Mouse (Mus musculus): ENCODE measurements around the gene H2-M3. TPM values are rescaled to one million over a fixed set of nuclear protein-coding genes. Genes with fewer than 3 reads are reported as not detected.
"Not testable (repeated sequence)": the region's sequence is repeated elsewhere in the genome, so short reads cannot be mapped to it uniquely, and the experiment has no call there.

H2-M3 gene
- polyA plus RNA-seq (2014; fragmentation: Nextera tagmentation; extraction: Ambion mirVana), result 0.55 and 0.72 TPM in 2 replicates

- 2% methylated on average over 26 of the region's 26 CpGs for WGBS (ENCODE audit: insufficient replicate concordance)
- no peaks in the 10 kb centered on the region for H3K9me3 ChIP-seq (replicated peaks; ENCODE audit: control insufficient read depth, low read length)
- peak within 1 kb of the TSS; percentile 95 for H3K4me2 ChIP-seq
- H3K4me3 ChIP-seq (ENCODE audit: low read depth, low read length), result peak within 1 kb of the TSS; percentile 56
- H3K36me3 ChIP-seq (ENCODE audit: control insufficient read depth, insufficient read depth, low read length), result no peaks in the 10 kb centered on the region
- H3K4me1 ChIP-seq (ENCODE audit: control insufficient read depth, insufficient read depth, low read length), result no peaks in the 10 kb centered on the region
- H3K27me3 ChIP-seq (ENCODE audit: control insufficient read depth, insufficient read depth, low read length), result no peaks in the 10 kb centered on the region
- H3K27ac ChIP-seq (ENCODE audit: low read depth, low read length), result no peak within 1 kb of the TSS
- peak; percentile 95 for ATAC-seq (replicated peaks; ENCODE audit: insufficient number of reproducible peaks, low FRiP score, low TSS enrichment)
- peak within 1 kb of the TSS; percentile 49 for H3K9ac ChIP-seq (ENCODE audit: low read depth, low read length)
Observed at GRCm38 (mm10) chr17:37270058-37270701, at the start of gene H2-M3. Gene H2-M3 (plus strand): TSS chr17:37270220.

- Histone ChIP-seq H3K4me3 (ENCODE audit: low read depth, low read length) (no peak overlapping the region), H3K4me2 (no peak overlapping the region), H3K4me1 (ENCODE audit: control insufficient read depth, insufficient read depth, low read length) (no peaks in the 10 kb centered on the region), H3K36me3 (ENCODE audit: control insufficient read depth, insufficient read depth, low read length) (no peaks in the 10 kb centered on the region), H3K9me3 (replicated peaks; ENCODE audit: control insufficient read depth, low read length) (no peaks in the 10 kb centered on the region; the same call in 1 of the 2 replicates), H3K27me3 (ENCODE audit: control insufficient read depth, insufficient read depth, low read length) (no peaks in the 10 kb centered on the region), H3K9ac (ENCODE audit: low read depth, low read length) (no peak overlapping the region), H3K27ac (ENCODE audit: low read depth, low read length) (no peak overlapping the region)
- 44% methylated on average over 1 of the region's 1 CpGs for WGBS (ENCODE audit: insufficient replicate concordance)
- ATAC-seq (replicated peaks; ENCODE audit: insufficient number of reproducible peaks, low FRiP score, low TSS enrichment), result no peak
Observed at GRCm38 (mm10) chr17:37221879-37222278, 48.1 kb upstream of the H2-M3 start.

- 84% methylated on average over 2 of the region's 2 CpGs for WGBS (ENCODE audit: insufficient replicate concordance)
Observed at GRCm38 (mm10) chr17:37237230-37237629, 32.8 kb upstream of the H2-M3 start, which contains the start of gene Olfr97. Gene Olfr97 (minus strand): TSS chr17:37237330.

GRCm38 (mm10) chr17:37242198-37242597 is 27.8 kb upstream of the H2-M3 start:
- Histone ChIP-seq H3K4me1 (ENCODE audit: control insufficient read depth, insufficient read depth, low read length) (no peaks in the 10 kb centered on the region), H3K9ac (ENCODE audit: low read depth, low read length) (no peak overlapping the region), H3K4me3 (ENCODE audit: low read depth, low read length) (no peak overlapping the region), H3K27me3 (ENCODE audit: control insufficient read depth, insufficient read depth, low read length) (no peaks in the 10 kb centered on the region), H3K27ac (ENCODE audit: low read depth, low read length) (no peak overlapping the region), H3K9me3 (replicated peaks; ENCODE audit: control insufficient read depth, low read length) (0 out of 2 replicates have a peak, but pooled peaks cover 4% of the 10 kb centered on the region), H3K4me2 (no peak overlapping the region), H3K36me3 (ENCODE audit: control insufficient read depth, insufficient read depth, low read length) (no peaks in the 10 kb centered on the region)
- WGBS (ENCODE audit: insufficient replicate concordance), result 55% methylated on average over 3 of the region's 3 CpGs
- no peak for ATAC-seq (replicated peaks; ENCODE audit: insufficient number of reproducible peaks, low FRiP score, low TSS enrichment)

More at GRCm38 (mm10) chr17:37237230-37237629, 32.8 kb upstream of the H2-M3 start, which contains the start of gene Olfr97:
- not testable (repeated sequence) for H3K4me3 ChIP-seq (ENCODE audit: low read depth, low read length); H3K27ac ChIP-seq (ENCODE audit: low read depth, low read length); H3K9me3 ChIP-seq (replicated peaks; ENCODE audit: control insufficient read depth, low read length); ATAC-seq (replicated peaks; ENCODE audit: insufficient number of reproducible peaks, low FRiP score, low TSS enrichment); H3K9ac ChIP-seq (ENCODE audit: low read depth, low read length); H3K36me3 ChIP-seq (ENCODE audit: control insufficient read depth, insufficient read depth, low read length); H3K4me2 ChIP-seq; H3K27me3 ChIP-seq (ENCODE audit: control insufficient read depth, insufficient read depth, low read length); H3K4me1 ChIP-seq (ENCODE audit: control insufficient read depth, insufficient read depth, low read length)

- no peaks in the 10 kb centered on the region for H3K9me3 ChIP-seq (replicated peaks; ENCODE audit: control insufficient read depth, low read length)
- no peak overlapping the region for H3K27ac ChIP-seq (ENCODE audit: low read depth, low read length)
- H3K4me1 ChIP-seq (ENCODE audit: control insufficient read depth, insufficient read depth, low read length), result no peaks in the 10 kb centered on the region
- WGBS (ENCODE audit: insufficient replicate concordance), result 23% methylated on average over 5 of the region's 5 CpGs
- peak; percentile 71; the same call in 1 of the 2 replicates for ATAC-seq (replicated peaks; ENCODE audit: insufficient number of reproducible peaks, low FRiP score, low TSS enrichment)
- H3K36me3 ChIP-seq (ENCODE audit: control insufficient read depth, insufficient read depth, low read length), result no peaks in the 10 kb centered on the region
- H3K4me2 ChIP-seq, result no peak overlapping the region
- no peaks in the 10 kb centered on the region for H3K27me3 ChIP-seq (ENCODE audit: control insufficient read depth, insufficient read depth, low read length)
- H3K9ac ChIP-seq (ENCODE audit: low read depth, low read length), result no peak overlapping the region
- no peak overlapping the region for H3K4me3 ChIP-seq (ENCODE audit: low read depth, low read length)
Observed at GRCm38 (mm10) chr17:37246715-37247114, 23.3 kb upstream of the H2-M3 start.

GRCm38 (mm10) chr17:37249460-37249859 is 20.6 kb upstream of the H2-M3 start:
- H3K4me1 ChIP-seq (ENCODE audit: control insufficient read depth, insufficient read depth, low read length), result no peaks in the 10 kb centered on the region
- no peak for ATAC-seq (replicated peaks; ENCODE audit: insufficient number of reproducible peaks, low FRiP score, low TSS enrichment)
- H3K27ac ChIP-seq (ENCODE audit: low read depth, low read length), result no peak overlapping the region
- H3K4me2 ChIP-seq, result no peak overlapping the region
- H3K9ac ChIP-seq (ENCODE audit: low read depth, low read length), result no peak overlapping the region
- H3K36me3 ChIP-seq (ENCODE audit: control insufficient read depth, insufficient read depth, low read length), result no peaks in the 10 kb centered on the region
- H3K27me3 ChIP-seq (ENCODE audit: control insufficient read depth, insufficient read depth, low read length), result no peaks in the 10 kb centered on the region
- H3K9me3 ChIP-seq (replicated peaks; ENCODE audit: control insufficient read depth, low read length), result no peaks in the 10 kb centered on the region
- H3K4me3 ChIP-seq (ENCODE audit: low read depth, low read length), result no peak overlapping the region

GRCm38 (mm10) chr17:37250544-37250943 is 19.5 kb upstream of the H2-M3 start:
- 10% methylated on average over 1 of the region's 1 CpGs for WGBS (ENCODE audit: insufficient replicate concordance)
- H3K27me3 ChIP-seq (ENCODE audit: control insufficient read depth, insufficient read depth, low read length), result no peaks in the 10 kb centered on the region

GRCm38 (mm10) chr17:37263626-37264025 is 6.4 kb upstream of the H2-M3 start, which contains the start of gene Olfr98:
Gene Olfr98 (minus strand): TSS chr17:37263749.
- no peak within 1 kb of the TSS for H3K4me2 ChIP-seq
- H3K4me3 ChIP-seq (ENCODE audit: low read depth, low read length), result no peak within 1 kb of the TSS
- H3K27ac ChIP-seq (ENCODE audit: low read depth, low read length), result no peak within 1 kb of the TSS
- no peaks in the 10 kb centered on the region for H3K27me3 ChIP-seq (ENCODE audit: control insufficient read depth, insufficient read depth, low read length)
- no peaks in the 10 kb centered on the region for H3K9me3 ChIP-seq (replicated peaks; ENCODE audit: control insufficient read depth, low read length)
- WGBS (ENCODE audit: insufficient replicate concordance), result 73% methylated on average over 1 of the region's 1 CpGs
- no peaks in the 10 kb centered on the region for H3K36me3 ChIP-seq (ENCODE audit: control insufficient read depth, insufficient read depth, low read length)
- no peak within 1 kb of the TSS for H3K9ac ChIP-seq (ENCODE audit: low read depth, low read length)
- no peak for ATAC-seq (replicated peaks; ENCODE audit: insufficient number of reproducible peaks, low FRiP score, low TSS enrichment)
- no peaks in the 10 kb centered on the region for H3K4me1 ChIP-seq (ENCODE audit: control insufficient read depth, insufficient read depth, low read length)

More at GRCm38 (mm10) chr17:37250544-37250943, 19.5 kb upstream of the H2-M3 start:
- Histone ChIP-seq H3K27ac (ENCODE audit: low read depth, low read length) (no peak overlapping the region), H3K4me2 (no peak overlapping the region), H3K36me3 (ENCODE audit: control insufficient read depth, insufficient read depth, low read length) (no peaks in the 10 kb centered on the region), H3K4me3 (ENCODE audit: low read depth, low read length) (no peak overlapping the region), H3K4me1 (ENCODE audit: control insufficient read depth, insufficient read depth, low read length) (no peaks in the 10 kb centered on the region), H3K9me3 (replicated peaks; ENCODE audit: control insufficient read depth, low read length) (no peaks in the 10 kb centered on the region), H3K9ac (ENCODE audit: low read depth, low read length) (no peak overlapping the region)
- no peak for ATAC-seq (replicated peaks; ENCODE audit: insufficient number of reproducible peaks, low FRiP score, low TSS enrichment)

GRCm38 (mm10) chr17:37270702-37271092 is 677 bp downstream of the H2-M3 start:
- Histone ChIP-seq H3K27ac (ENCODE audit: low read depth, low read length) (no peak overlapping the region), H3K9me3 (replicated peaks; ENCODE audit: control insufficient read depth, low read length) (no peaks in the 10 kb centered on the region), H3K9ac (ENCODE audit: low read depth, low read length) (peak overlapping the region; percentile 49), H3K27me3 (ENCODE audit: control insufficient read depth, insufficient read depth, low read length) (no peaks in the 10 kb centered on the region), H3K4me1 (ENCODE audit: control insufficient read depth, insufficient read depth, low read length) (no peaks in the 10 kb centered on the region), H3K36me3 (ENCODE audit: control insufficient read depth, insufficient read depth, low read length) (no peaks in the 10 kb centered on the region), H3K4me3 (ENCODE audit: low read depth, low read length) (peak overlapping the region; percentile 56), H3K4me2 (peak overlapping the region; percentile 95)
- peak; percentile 15; the same call in 1 of the 2 replicates for ATAC-seq (replicated peaks; ENCODE audit: insufficient number of reproducible peaks, low FRiP score, low TSS enrichment)
- WGBS (ENCODE audit: insufficient replicate concordance), result 53% methylated on average over 8 of the region's 8 CpGs
